Comparison of ENCODE assay signal across 14 mouse cellular contexts in genomic region chr2:31810444-31810843, GRCm38 (mm10). TPM values are rescaled to one million over a fixed set of nuclear protein-coding genes. Genes with fewer than 3 reads are reported as not detected.
A peak's percentile ranks its signal among the peaks of the same experiment; 100 is the strongest.
DNase-seq lines count a peak whose midpoint lies in the region; ATAC-seq and TF ChIP-seq lines count a peak whose summit lies in the region.
"Had no signal": no experiment of that assay in that cellular context is flagged by ENCODE, and none has a peak within 500 bp of the region (broad histone marks: within the 10 kb centered on the region; RNA-seq: fewer than 3 reads in every experiment).

Gene Qrfp (minus strand): TSS chr2:31810580.

- no peaks in the 10 kb centered on the region for H3K9me3 ChIP-seq in embryonic facial prominence, embryonic 13.5 days
- H3K9me3 ChIP-seq in midbrain, embryonic 13.5 days = no peaks in the 10 kb centered on the region

- peak within 1 kb of the TSS; percentile 26 for H3K4me2 ChIP-seq in embryonic facial prominence, embryonic 13.5 days
- H3K4me2 ChIP-seq in midbrain, embryonic 13.5 days (replicated peaks) = no peak within 1 kb of the TSS

- ATAC-seq in embryonic facial prominence, embryonic 13.5 days (ENCODE audit: insufficient number of reproducible peaks, insufficient read depth, low FRiP score, low TSS enrichment, low read depth) = no peak
- no peak for ATAC-seq in midbrain, embryonic 13.5 days

- H3K36me3 ChIP-seq in embryonic facial prominence, embryonic 13.5 days = 0 out of 2 replicates have a peak, but pooled peaks cover 4% of the 10 kb centered on the region
- no peaks in the 10 kb centered on the region for H3K36me3 ChIP-seq in midbrain, embryonic 13.5 days

- DNase-seq in 3T3-L1 (ENCODE audit: low read depth, low spot score) = peak; percentile 37
- peak; percentile 47 to 52 for DNase-seq in B cell, adult 2 months
- no peak for DNase-seq in ovary, adult 18-20 months (ENCODE audit: low spot score)
- no peak for DNase-seq in left cerebral cortex, adult 8-10 months (ENCODE audit: low spot score in 2 of 2)
- no peak for DNase-seq in layer of hippocampus, adult 2 months (ENCODE audit: low spot score in 2 of 2)
- DNase-seq: cerebellum, adult 9-10 months; gastrocnemius, postnatal 36 days; heart, postnatal 36 days; kidney, postnatal 10 days; lung, adult 18-20 months had no signal

- WGBS in embryonic facial prominence, embryonic 13.5 days = 34% methylated on average over 12 of the region's 12 CpGs
- WGBS in midbrain, embryonic 13.5 days = 39% methylated on average over 12 of the region's 12 CpGs

- peak within 1 kb of the TSS; percentile 54 for H3K9ac ChIP-seq in embryonic facial prominence, embryonic 13.5 days
- peak within 1 kb of the TSS; percentile 36; the same call in 1 of the 2 replicates for H3K9ac ChIP-seq in midbrain, embryonic 13.5 days (replicated peaks)

- no peak for TF ChIP-seq CTCF in layer of hippocampus, adult 2 months (conservative IDR thresholded peaks at IDR 0.05)

- H3K4me3 ChIP-seq in embryonic facial prominence, embryonic 13.5 days = no peak within 1 kb of the TSS
- no peak within 1 kb of the TSS for H3K4me3 ChIP-seq in midbrain, embryonic 13.5 days (replicated peaks)
- no peak within 1 kb of the TSS for H3K4me3 ChIP-seq in layer of hippocampus, adult 2 months

- no peak within 1 kb of the TSS for H3K27ac ChIP-seq in embryonic facial prominence, embryonic 13.5 days
- peak within 1 kb of the TSS; percentile 88 for H3K27ac ChIP-seq in midbrain, embryonic 13.5 days
- no peak within 1 kb of the TSS for H3K27ac ChIP-seq in layer of hippocampus, adult 2 months

- peaks cover 34% of the 10 kb centered on the region for H3K4me1 ChIP-seq in embryonic facial prominence, embryonic 13.5 days
- peaks cover 55% of the 10 kb centered on the region for H3K4me1 ChIP-seq in midbrain, embryonic 13.5 days (replicated peaks)

- H3K27me3 ChIP-seq in embryonic facial prominence, embryonic 13.5 days = no peaks in the 10 kb centered on the region
- H3K27me3 ChIP-seq in midbrain, embryonic 13.5 days = no peaks in the 10 kb centered on the region

RNA-seq across cellular contexts. Expression of gene Qrfp, which starts in this region (rescaled TPM):
- 0.14 and 0.22 TPM in 2 replicates for polyA plus RNA-seq in embryonic facial prominence, embryonic 13.5 days (2015; fragmentation: Nextera tagmentation; extraction: Ambion mirVana)
- polyA plus RNA-seq in midbrain, embryonic 13.5 days (2015; fragmentation: Nextera tagmentation; extraction: Ambion mirVana) = 0.06 and 0.12 TPM in 2 replicates
- not detected for total RNA-seq in left cerebral cortex, adult 8-10 months (2022)
- total RNA-seq in layer of hippocampus, adult 2 months (2021) = not detected
- total RNA-seq: adrenal gland, postnatal 4 days; gastrocnemius, postnatal 36 days; heart, postnatal 36 days; left cerebral cortex, postnatal 10 days had no signal

Comparison
In these comparisons a context has a peak if more than half of its experiments do, and no peak if none do; other contexts are left out.
1. DNase-seq: peak in 3T3-L1 (single experiment) and B cell, adult 2 months (2 of 2); none in ovary, adult 18-20 months (single experiment), left cerebral cortex, adult 8-10 months (0 of 2) and layer of hippocampus, adult 2 months (0 of 2).